Mouse (Mus musculus) Patski (cell line): Measurements from ENCODE around the gene Kdm6b. TPM values are rescaled to one million over a fixed set of nuclear protein-coding genes. Genes with fewer than 3 reads are reported as not detected.

ENCODE experiments used
- ATAC-seq: fragments of 100-300 bp; one replicate; pipeline ENCODE4 v1.8.0; 2021
- CTCF ChIA-PET: fragments of 350-600 bp; sonication (Branson Sonifier 250); formaldehyde crosslinking; loops from one replicate; lab custom pipeline; 2022; ENCODE audit warnings: inconsistent platforms; lab: Charles Lee
- POLR2A ChIA-PET: fragments of 350-600 bp; sonication (Branson Sonifier 250); formaldehyde crosslinking; loops from one replicate; lab custom pipeline; 2022; ENCODE audit warnings: antibody characterized with exemption, inconsistent platforms; lab: Charles Lee
- DNase-seq: peaks from one replicate; pipeline ENCODE4 v3.0.0-alpha.2; 2011; ENCODE audit warnings: low read depth, low spot score
- H3K27me3 ChIP-seq: fragments of 371-371 bp; one replicate; pipeline ENCODE4 v1.5.1; 2021
- CTCF ChIP-seq: fragments of 100-300 bp; IDR thresholded peaks from one replicate; pipeline ENCODE4 v1.5.1; 2021
- in situ Hi-C: fragments of 300-500 bp; cut with MboI; formaldehyde crosslinking; loops from 3 replicates; pipeline ENCODE4 v1.11.1; 2018; ENCODE audit warnings: low pct_unique_long_range_greater_than_20kb, mixed read lengths
- polyA plus RNA-seq: library from polyadenylated mRNA; unstranded; gene quantifications from one replicate; pipeline ENCODE4 v1.2.3, GENCODE M21; 2021

Gene Kdm6b
- polyA plus RNA-seq, 1 experiment from 2014 or later = 26.6 TPM

- DNase-seq = no peak
- POLR2A ChIA-PET = interaction anchor here (0.7 to 1.7 kb wide), 7 partner anchors 27 to 114 kb away, joined by 3 to 6 read pairs (median 4); partner anchors contain the start of gene Kcnab3
- no peaks in the 10 kb centered on the region for H3K27me3 ChIP-seq
- no peak for TF ChIP-seq CTCF
- ATAC-seq = no peak
- in situ Hi-C loops = no loop called here
- CTCF ChIA-PET = interaction anchor here (0.9 to 1.3 kb wide), 3 partner anchors 11 to 45 kb away, joined by 3 read pairs; partner anchors contain the start of genes Cntrob and Trappc1
Measured at GRCm38 (mm10) chr11:69368356-69369214, 44.9 kb downstream of the Kdm6b start.

- ATAC-seq (no peak), DNase-seq (no peak)
- H3K27me3 ChIP-seq = no peaks in the 10 kb centered on the region
- in situ Hi-C loops = no loop called here
- TF ChIP-seq CTCF = no peak
- POLR2A ChIA-PET = interaction anchor here (0.7 to 1.7 kb wide), 7 partner anchors 11 to 113 kb away, joined by 3 to 6 read pairs (median 4); partner anchors contain the start of gene Kcnab3
- CTCF ChIA-PET = interaction anchor here (1.1 kb wide), 1 partner anchor 44 kb away, joined by 3 read pairs; the partner anchor contains the start of genes Cntrob and Trappc1
Measured at GRCm38 (mm10) chr11:69367616-69368355, 45.7 kb downstream of the Kdm6b start.

DNA sequence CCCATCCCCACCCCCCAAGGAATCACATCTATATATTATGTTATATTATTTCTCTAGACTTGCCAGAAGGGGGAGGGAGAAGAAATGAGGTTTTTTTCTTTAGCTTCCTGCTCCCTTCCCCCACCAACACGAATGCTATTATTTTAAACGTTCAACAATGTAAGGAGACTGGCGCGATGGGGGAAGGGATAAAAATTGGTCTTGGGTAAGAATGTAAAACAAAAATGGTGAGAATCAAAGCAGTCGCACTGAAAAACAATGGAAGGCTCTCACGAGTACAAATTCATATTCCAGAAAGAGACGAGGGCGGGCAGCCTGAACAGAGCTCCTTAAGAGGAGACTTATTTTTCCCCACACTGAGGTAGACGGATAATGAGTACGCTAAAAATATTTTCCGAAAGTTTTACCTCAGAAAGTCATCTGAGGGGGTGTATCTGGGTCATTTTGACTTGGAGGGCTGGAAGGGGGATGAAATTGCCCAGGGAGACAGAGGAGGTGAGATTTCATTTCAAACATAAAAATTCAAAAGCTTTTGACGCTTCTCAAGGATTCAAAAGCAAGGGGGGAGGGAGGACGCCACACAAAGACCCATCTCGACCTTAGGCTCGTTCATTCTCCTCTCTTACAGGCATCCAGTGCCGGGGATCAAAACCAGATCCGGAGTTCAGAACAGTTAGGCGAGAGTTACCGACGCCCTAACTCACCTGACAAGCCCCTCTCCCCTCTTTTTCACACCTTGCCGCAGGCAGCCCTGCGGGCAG lies 46.4 kb downstream of the Kdm6b start:
- DNase-seq (no peak), ATAC-seq (no peak)
- TF ChIP-seq CTCF = no peak
- POLR2A ChIA-PET = interaction anchor here (0.8 to 1.7 kb wide), 3 partner anchors 12 to 112 kb away, joined by 4 to 6 read pairs (median 6); partner anchors contain the start of gene Kcnab3
- no peaks in the 10 kb centered on the region for H3K27me3 ChIP-seq
- in situ Hi-C loops = no loop called here
- CTCF ChIA-PET = interaction anchor here (1.1 kb wide), 1 partner anchor 43 kb away, joined by 3 read pairs; the partner anchor contains the start of genes Cntrob and Trappc1

- peak; percentile 60 for ATAC-seq
- CTCF ChIA-PET = no interaction called here
- H3K27me3 ChIP-seq = no peaks in the 10 kb centered on the region
- no peak for TF ChIP-seq CTCF
- POLR2A ChIA-PET = interaction anchor here (1.5 kb wide), 1 partner anchor 13 kb away, joined by 6 read pairs; no protein-coding TSS in a partner anchor
- peak; percentile 80 for DNase-seq
- in situ Hi-C loops = no loop called here
Measured at GRCm38 (mm10) chr11:69366157-69366854, 47.2 kb downstream of the Kdm6b start.

DNA sequence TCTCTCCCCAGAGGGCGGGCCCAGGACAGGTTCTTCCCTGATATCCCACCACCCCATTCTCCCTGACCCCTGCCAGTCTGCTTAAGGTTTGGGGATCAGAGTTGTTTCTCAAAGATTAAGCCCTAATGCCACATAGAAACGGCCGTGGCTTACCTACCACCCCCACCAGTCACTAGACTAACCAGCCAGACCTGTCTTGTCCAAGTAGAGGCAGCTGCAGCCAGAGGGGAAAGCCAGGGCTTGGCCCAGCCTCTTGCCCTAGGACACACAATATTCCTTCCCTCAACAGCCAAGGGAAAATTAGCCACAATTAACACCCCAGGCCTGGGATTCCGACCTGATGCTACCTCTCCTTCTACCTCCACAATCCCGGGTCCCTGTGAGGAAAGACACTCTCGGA lies 47.8 kb downstream of the Kdm6b start:
- in situ Hi-C loops = no loop called here
- POLR2A ChIA-PET = no interaction called here
- TF ChIP-seq CTCF = no peak
- CTCF ChIA-PET = no interaction called here
- no peak for ATAC-seq
- no peaks in the 10 kb centered on the region for H3K27me3 ChIP-seq
- DNase-seq = no peak

DNA sequence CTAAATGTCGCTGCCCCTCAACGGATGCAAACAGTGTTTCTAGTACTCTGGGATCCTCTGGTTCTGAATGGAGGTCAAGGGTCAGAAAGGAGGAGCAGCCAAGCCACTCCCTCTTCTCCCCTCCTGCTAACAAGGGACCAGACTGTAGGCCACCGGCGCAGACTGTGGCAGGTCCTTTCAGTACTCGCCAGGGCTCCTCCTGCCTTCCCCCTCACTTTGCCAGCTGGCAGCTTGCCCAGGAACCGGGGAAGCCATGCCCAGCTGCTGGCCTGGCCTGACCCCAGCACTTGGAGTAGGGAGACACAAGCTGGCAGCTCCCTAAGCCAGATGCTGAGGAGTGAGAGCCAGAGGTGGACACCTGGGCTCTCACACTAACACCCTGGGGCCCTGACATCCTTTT lies 48.6 kb downstream of the Kdm6b start:
- CTCF ChIA-PET = interaction anchor here (0.9 kb wide), 1 partner anchor 13 kb away, joined by 3 read pairs; no protein-coding TSS in a partner anchor
- peak; percentile 72 for DNase-seq

GRCm38 (mm10) chr11:69364376-69364775 lies 49.1 kb downstream of the Kdm6b start:
- ATAC-seq (no peak), DNase-seq (no peak)
- in situ Hi-C loops = no loop called here
- CTCF ChIA-PET = interaction anchor here (0.9 to 2.3 kb wide), 2 partner anchors 13 to 107 kb away, joined by 3 to 5 read pairs; no protein-coding TSS in a partner anchor
- no peaks in the 10 kb centered on the region for H3K27me3 ChIP-seq
- no peak for TF ChIP-seq CTCF
- POLR2A ChIA-PET = no interaction called here

More for the DNA sequence above, 48.6 kb downstream of the Kdm6b start:
- no peak for TF ChIP-seq CTCF
- ATAC-seq = peak; percentile 14
- in situ Hi-C loops = no loop called here
- POLR2A ChIA-PET = no interaction called here
- H3K27me3 ChIP-seq = no peaks in the 10 kb centered on the region

GRCm38 (mm10) chr11:69362479-69362878 lies 51.0 kb downstream of the Kdm6b start:
- no peak for ATAC-seq
- TF ChIP-seq CTCF = no peak
- CTCF ChIA-PET = interaction anchor here (0.8 to 2.3 kb wide), 3 partner anchors 9 to 105 kb away, joined by 3 to 5 read pairs (median 3); no protein-coding TSS in a partner anchor
- no peak for DNase-seq
- no peaks in the 10 kb centered on the region for H3K27me3 ChIP-seq
- in situ Hi-C loops = no loop called here
- POLR2A ChIA-PET = interaction anchor here (0.6 to 1.1 kb wide), 2 partner anchors 27 to 62 kb away, joined by 4 to 6 read pairs; no protein-coding TSS in a partner anchor

DNA sequence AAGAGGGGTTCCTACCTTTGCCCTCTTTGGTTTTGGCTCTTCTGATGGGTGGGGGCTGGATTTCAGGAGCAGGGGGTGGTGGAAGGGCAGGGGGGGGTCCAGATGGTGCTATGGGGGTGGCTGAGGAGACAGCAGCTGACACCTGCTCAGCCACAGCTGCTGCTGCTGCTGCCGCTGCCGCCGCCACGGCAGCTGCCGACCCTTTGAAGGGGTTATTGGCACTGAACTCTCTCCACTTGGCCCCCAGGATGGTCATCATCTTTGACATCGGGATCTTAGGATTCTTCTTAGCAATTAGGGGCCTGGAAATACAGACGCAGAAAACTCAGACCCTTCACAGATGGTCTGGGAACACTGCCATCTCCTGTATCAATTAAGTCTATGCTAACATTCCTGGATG lies 51.5 kb downstream of the Kdm6b start:
- DNase-seq (no peak), ATAC-seq (no peak)
- ChIA-PET CTCF (interaction anchor here (0.8 to 2.3 kb wide), 3 partner anchors 9 to 104 kb away, joined by 3 to 5 read pairs (median 3); no protein-coding TSS in a partner anchor), POLR2A (interaction anchor here (0.6 to 1.1 kb wide), 2 partner anchors 26 to 62 kb away, joined by 4 to 6 read pairs; no protein-coding TSS in a partner anchor)
- no peaks in the 10 kb centered on the region for H3K27me3 ChIP-seq
- in situ Hi-C loops = no loop called here
- TF ChIP-seq CTCF = no peak
